Mouse (Mus musculus) c-Kit-positive CD71-positive TER-119-negative erythroid progenitor cells, embryonic 14.5 days (primary cell): ENCODE measurements around the gene Fam122b.

Experiments
- DNase-seq: peaks from one replicate; pipeline ENCODE4 v3.0.0-alpha.2; 2013; ENCODE audit warnings: low read depth

Gene Fam122b

DNA sequence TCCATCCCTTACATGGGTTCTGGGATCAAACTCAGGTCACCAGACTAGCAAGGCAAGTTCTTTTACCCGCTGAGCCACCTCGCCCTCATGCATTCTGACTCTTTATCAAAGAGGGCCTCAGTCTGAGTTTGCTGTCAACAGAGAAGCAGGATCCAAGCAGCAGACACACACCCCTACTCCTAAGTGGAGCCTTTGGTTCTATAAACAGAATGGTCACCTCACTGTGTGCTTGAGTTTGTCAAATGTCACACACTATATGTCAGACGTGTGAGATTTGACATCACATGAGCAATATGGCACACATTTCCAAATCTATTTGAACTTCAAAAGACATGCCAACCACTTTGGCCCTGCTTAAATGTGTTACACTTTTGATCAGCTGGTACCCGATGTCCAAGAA is 71.9 kb downstream of the Fam122b start:
- DNase-seq = no peak

GRCm38 (mm10) chrX:53196392-53196791 is 73.2 kb downstream of the Fam122b start:
- DNase-seq = no peak
